Mouse (Mus musculus) hindbrain, embryonic 11.5 days (tissue): ENCODE results near the gene Ccdc97. TPM values are rescaled to one million over a fixed set of nuclear protein-coding genes. Genes with fewer than 3 reads are reported as not detected.
A peak's percentile ranks its signal among the peaks of the same experiment; 100 is the strongest.

Experiments used
- ATAC-seq: fragments of 200-750 bp; cut with Nextera tagmentation; 2 replicates; pipeline ENCODE4 v1.8.0; 2017; ENCODE audit warnings: mild to moderate bottlenecking, moderate TSS enrichment, moderate library complexity; ENCODE audit not compliant: low FRiP score
- DNase-seq: peaks from one replicate; pipeline ENCODE4 v3.0.0-alpha.2; 2015; ENCODE audit warnings: low spot score
- H3K27ac ChIP-seq: fragments of 300-500 bp; sonication (generic); 2 replicates; pipeline ENCODE4 v1.5.1; 2014; ENCODE audit warnings: mild to moderate bottlenecking, low read depth, low read length
- H3K27me3 ChIP-seq: fragments of 300-500 bp; sonication (generic); 2 replicates; pipeline ENCODE4 v1.6.1; 2014; ENCODE audit warnings: mild to moderate bottlenecking, low read length, moderate library complexity, mixed read lengths; ENCODE audit not compliant: control insufficient read depth, insufficient read depth
- H3K36me3 ChIP-seq: fragments of 300-500 bp; sonication (generic); 2 replicates; pipeline ENCODE4 v1.6.1; 2014; ENCODE audit warnings: mild to moderate bottlenecking, low read length, moderate library complexity, mixed read lengths; ENCODE audit not compliant: control insufficient read depth, insufficient read depth
- H3K4me1 ChIP-seq: fragments of 300-500 bp; sonication (generic); replicated peaks from 2 replicates; pipeline ENCODE4 v1.6.1; 2014; ENCODE audit warnings: low read length, mixed read lengths; ENCODE audit not compliant: control insufficient read depth, insufficient read depth
- H3K4me2 ChIP-seq: fragments of 300-500 bp; sonication (generic); replicated peaks from 2 replicates; pipeline ENCODE4 v1.6.1; 2014; ENCODE audit warnings: mild to moderate bottlenecking, low read depth, low read length
- H3K4me3 ChIP-seq: fragments of 300-500 bp; sonication (generic); 2 replicates; pipeline ENCODE4 v1.5.1; 2014; ENCODE audit warnings: low read depth, low read length
- H3K9ac ChIP-seq: fragments of 300-500 bp; sonication (generic); 2 replicates; pipeline ENCODE4 v1.6.1; 2014; ENCODE audit warnings: low read depth, low read length
- H3K9me3 ChIP-seq: fragments of 300-500 bp; sonication (generic); 2 replicates; pipeline ENCODE4 v1.6.1; 2016; ENCODE audit warnings: low read length; ENCODE audit not compliant: control insufficient read depth
- WGBS: fragments of 180-500 bp; shearing (Covaris S2); extraction: QIAGEN DNeasy Blood & Tissue Kit; methylation state at CpG from one replicate; pipeline ENCODE4 v1.1.7; 2014; 5-methylcytosine and 5-hydroxymethylcytosine counted together
- polyA plus RNA-seq: library from polyadenylated mRNA; unstranded; fragments of >200 nt; fragmentation: Nextera tagmentation; extraction: Ambion mirVana; gene quantifications from 2 replicates; pipeline ENCODE4 v1.2.1, GENCODE M21; 2014

Gene Ccdc97
- 30.5 and 33.7 TPM in 2 replicates for polyA plus RNA-seq

- WGBS, result 5% methylated on average over 32 of the region's 32 CpGs
- Histone ChIP-seq H3K4me3 (peak within 1 kb of the TSS; percentile 75), H3K4me1 (peaks cover 3% of the 10 kb centered on the region; the same call in 1 of the 2 replicates), H3K27ac (peak within 1 kb of the TSS; percentile 65; the same call in 1 of the 2 replicates), H3K4me2 (peak within 1 kb of the TSS; percentile 74), H3K9ac (peak within 1 kb of the TSS; percentile 81), H3K36me3 (peaks cover 26% of the 10 kb centered on the region), H3K27me3 (no peaks in the 10 kb centered on the region), H3K9me3 (no peaks in the 10 kb centered on the region)
- ATAC-seq, result peak; percentile 82
- DNase-seq, result peak; percentile 95
Measured at GRCm38 (mm10) chr7:25718788-25719417, at the start of gene Ccdc97. Gene Ccdc97, minus strand, starts transcription at chr7:25719088.

- Histone ChIP-seq H3K4me2 (no peak overlapping the region), H3K9ac (no peak overlapping the region), H3K27me3 (no peaks in the 10 kb centered on the region), H3K9me3 (no peaks in the 10 kb centered on the region), H3K36me3 (no peaks in the 10 kb centered on the region), H3K4me1 (no peaks in the 10 kb centered on the region), H3K27ac (no peak overlapping the region), H3K4me3 (no peak overlapping the region)
- no peak for ATAC-seq
- WGBS, result 86% methylated on average over 5 of the region's 5 CpGs
- no peak for DNase-seq
Measured at GRCm38 (mm10) chr7:25768229-25768628, 49.3 kb upstream of the Ccdc97 start.

- WGBS, result 88% methylated on average over 6 of the region's 6 CpGs
- no peak overlapping the region for H3K9ac ChIP-seq
- H3K4me1 ChIP-seq, result no peaks in the 10 kb centered on the region
- ATAC-seq (no peak), DNase-seq (no peak)
- H3K36me3 ChIP-seq, result no peaks in the 10 kb centered on the region
- no peak overlapping the region for H3K4me3 ChIP-seq
- H3K4me2 ChIP-seq, result no peak overlapping the region
- H3K9me3 ChIP-seq, result no peaks in the 10 kb centered on the region
- H3K27ac ChIP-seq, result no peak overlapping the region
- H3K27me3 ChIP-seq, result no peaks in the 10 kb centered on the region
Measured at GRCm38 (mm10) chr7:25766108-25766507, 47.2 kb upstream of the Ccdc97 start.

GRCm38 (mm10) chr7:25764221-25764620, 45.3 kb upstream of the Ccdc97 start:
- Histone ChIP-seq H3K36me3 (no peaks in the 10 kb centered on the region), H3K4me3 (no peak overlapping the region), H3K27ac (no peak overlapping the region), H3K4me1 (no peaks in the 10 kb centered on the region), H3K27me3 (no peaks in the 10 kb centered on the region), H3K9ac (no peak overlapping the region), H3K9me3 (no peaks in the 10 kb centered on the region), H3K4me2 (no peak overlapping the region)
- 55% methylated on average over 5 of the region's 5 CpGs for WGBS
- DNase-seq (peak; percentile 8), ATAC-seq (no peak)

- no peak for DNase-seq
- H3K9ac ChIP-seq, result no peak overlapping the region
- no peak for ATAC-seq
- H3K27me3 ChIP-seq, result no peaks in the 10 kb centered on the region
- 75% methylated on average over 11 of the region's 11 CpGs for WGBS
- no peaks in the 10 kb centered on the region for H3K9me3 ChIP-seq
- no peaks in the 10 kb centered on the region for H3K36me3 ChIP-seq
- no peaks in the 10 kb centered on the region for H3K4me1 ChIP-seq
- no peak overlapping the region for H3K4me3 ChIP-seq
- no peak overlapping the region for H3K4me2 ChIP-seq
- no peak overlapping the region for H3K27ac ChIP-seq
Measured at GRCm38 (mm10) chr7:25763678-25764077, 44.8 kb upstream of the Ccdc97 start.

- no peak overlapping the region for H3K9ac ChIP-seq
- no peaks in the 10 kb centered on the region for H3K4me1 ChIP-seq
- no peak overlapping the region for H3K27ac ChIP-seq
- H3K27me3 ChIP-seq, result no peaks in the 10 kb centered on the region
- H3K36me3 ChIP-seq, result no peaks in the 10 kb centered on the region
- ATAC-seq (no peak), DNase-seq (no peak)
- H3K4me2 ChIP-seq, result no peak overlapping the region
- H3K9me3 ChIP-seq, result no peaks in the 10 kb centered on the region
- no peak overlapping the region for H3K4me3 ChIP-seq
- WGBS, result 92% methylated on average over 10 of the region's 10 CpGs
Measured at GRCm38 (mm10) chr7:25761354-25761753, 42.5 kb upstream of the Ccdc97 start.

GRCm38 (mm10) chr7:25756011-25756410, 37.1 kb upstream of the Ccdc97 start:
- under 1% methylated on average over 18 of the region's 18 CpGs for WGBS
- no peaks in the 10 kb centered on the region for H3K27me3 ChIP-seq
- peak overlapping the region; percentile 96 for H3K27ac ChIP-seq
- peaks cover 9% of the 10 kb centered on the region for H3K4me1 ChIP-seq
- DNase-seq, result peak; percentile 89
- ATAC-seq, result peak; percentile 38
- H3K36me3 ChIP-seq, result no peaks in the 10 kb centered on the region
- H3K4me3 ChIP-seq, result peak overlapping the region; percentile 99
- peak overlapping the region; percentile 54 for H3K9ac ChIP-seq
- H3K4me2 ChIP-seq, result peak overlapping the region; percentile 80
- no peaks in the 10 kb centered on the region for H3K9me3 ChIP-seq

- H3K4me1 ChIP-seq, result peaks cover 9% of the 10 kb centered on the region
- peak; percentile 77 for DNase-seq
- H3K27me3 ChIP-seq, result no peaks in the 10 kb centered on the region
- no peaks in the 10 kb centered on the region; the same call in 1 of the 2 replicates for H3K36me3 ChIP-seq
- H3K9me3 ChIP-seq, result no peaks in the 10 kb centered on the region
- H3K4me3 ChIP-seq, result peak overlapping the region; percentile 99
- peak overlapping the region; percentile 54 for H3K9ac ChIP-seq
- WGBS, result under 1% methylated on average over 15 of the region's 15 CpGs
- peak overlapping the region; percentile 96 for H3K27ac ChIP-seq
- peak; percentile 57 for ATAC-seq
- peak overlapping the region; percentile 80 for H3K4me2 ChIP-seq
Measured at GRCm38 (mm10) chr7:25755468-25755833, 36.6 kb upstream of the Ccdc97 start.
